Mouse (Mus musculus) layer of hippocampus, postnatal 25 days (tissue): ENCODE measurements at regions not wholly inside any gene's neighbourhood (a gene's known extent, or its start where the extent isn't known, plus 50 kb on each side); places are given as distances from the start of the nearest gene placed in this dataset.
A peak's percentile ranks its signal among the peaks of the same experiment; 100 is the strongest.
"Not testable (repeated sequence)": the region's sequence is repeated elsewhere in the genome, so short reads cannot be mapped to it uniquely, and the experiment has no call there.

Experiments
- DNase-seq, 2 experiments: peaks; one replicate each; pipeline ENCODE4 v3.0.0; 2022; ENCODE audit warnings: mixed read lengths in 2 of 2, low spot score in 1 of 2; ENCODE audit errors: extremely low spot score in 1 of 2

- no peak for DNase-seq
Measured at GRCm38 (mm10) chr10:123800067-123800691, 536.4 kb downstream of the Fam19a2 start.

GRCm38 (mm10) chr10:123800692-123801528, 537.1 kb downstream of the Fam19a2 start:
- no peak for DNase-seq

GRCm38 (mm10) chr10:123810882-123811281, 547.1 kb downstream of the Fam19a2 start:
- no peak for DNase-seq

GRCm38 (mm10) chr10:123813142-123813541, 549.3 kb downstream of the Fam19a2 start:
- no peak for DNase-seq

- peak; percentile 17 to 41 for DNase-seq
Measured at GRCm38 (mm10) chr10:123840061-123840751, 576.4 kb downstream of the Fam19a2 start.

DNA sequence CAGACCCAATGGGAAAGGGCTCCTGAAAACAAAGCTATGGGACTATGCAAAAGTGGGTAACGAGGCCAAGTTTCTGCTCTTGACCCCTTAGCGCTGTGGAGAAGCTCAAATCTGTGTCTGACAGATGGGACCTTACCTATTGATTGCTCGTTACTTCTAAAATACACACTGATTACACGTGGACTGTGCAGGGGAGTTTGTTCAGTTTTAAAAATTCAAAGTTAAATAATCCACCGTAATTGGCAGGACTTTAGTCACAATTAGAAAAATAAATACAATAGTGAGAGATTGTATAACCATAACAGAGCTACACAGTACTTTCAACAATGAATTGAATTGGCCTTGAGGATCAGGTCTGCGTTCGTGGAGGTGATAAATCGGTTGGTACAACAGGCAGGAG, 578.3 kb downstream of the Fam19a2 start:
- no peak for DNase-seq

- no peak for DNase-seq
Measured at GRCm38 (mm10) chr10:123843604-123844003, 579.8 kb downstream of the Fam19a2 start.

GRCm38 (mm10) chr10:123846631-123847030, 582.8 kb downstream of the Fam19a2 start:
- no peak for DNase-seq

GRCm38 (mm10) chr10:123848564-123848963, 584.8 kb downstream of the Fam19a2 start:
- no peak for DNase-seq

GRCm38 (mm10) chr10:123875459-123875858, 611.7 kb downstream of the Fam19a2 start:
- no peak for DNase-seq

DNA sequence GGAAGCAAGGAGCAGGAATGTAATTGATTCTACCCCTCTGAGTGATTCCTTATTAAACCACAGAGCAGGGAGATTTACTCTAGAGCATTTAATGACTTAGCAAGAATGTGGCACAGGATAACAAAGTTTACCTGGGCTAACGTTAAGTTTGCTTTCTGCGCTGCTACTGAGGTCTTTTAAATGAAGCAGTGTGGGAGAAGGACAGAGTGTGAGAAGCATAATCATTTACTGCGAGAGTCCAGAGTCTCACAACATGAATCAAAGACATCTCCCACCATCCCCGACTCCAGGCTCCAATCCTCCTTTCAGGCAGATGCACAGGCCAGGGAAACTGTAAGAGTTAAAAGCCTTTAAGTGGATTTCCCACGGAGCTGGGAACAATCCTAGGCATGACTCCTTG, 612.1 kb downstream of the Fam19a2 start:
- no peak for DNase-seq

GRCm38 (mm10) chr10:123888681-123889172, 624.9 kb downstream of the Fam19a2 start:
- no peak for DNase-seq

GRCm38 (mm10) chr10:123919054-123919453, 655.3 kb downstream of the Fam19a2 start:
- DNase-seq, result no peak

GRCm38 (mm10) chr10:123929955-123930354, 666.2 kb downstream of the Fam19a2 start:
- DNase-seq, result no peak

DNA sequence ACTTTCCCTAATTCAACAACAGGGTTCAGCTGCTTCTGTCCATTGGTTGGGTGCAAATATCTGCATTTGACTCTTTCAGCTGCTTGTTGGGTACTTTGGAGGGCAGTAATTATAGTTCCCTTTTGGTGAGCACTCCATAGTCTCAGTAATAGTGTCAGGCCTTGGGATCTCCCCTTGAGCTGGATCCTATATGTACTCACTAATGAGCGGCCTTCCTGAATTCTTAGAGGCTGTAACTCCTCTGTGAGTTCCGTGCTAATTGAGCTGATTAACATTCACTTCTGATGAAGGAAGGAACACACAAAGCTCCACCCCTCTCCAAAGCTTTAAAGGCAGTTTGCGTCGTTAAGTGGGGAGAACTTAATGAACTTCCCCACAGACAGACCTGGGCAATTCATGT, 674.9 kb downstream of the Fam19a2 start:
- DNase-seq, result not testable (repeated sequence)
